Mouse (Mus musculus) brain, embryonic 14.5 days (tissue): Measurements from ENCODE around the gene Lrpprc. TPM values are rescaled to one million over a fixed set of nuclear protein-coding genes. Genes with fewer than 3 reads are reported as not detected.

Experiments
- DNase-seq: peaks from one replicate; pipeline ENCODE4 v3.0.0-alpha.2; 2011; ENCODE audit warnings: low read depth
- CTCF ChIP-seq: fragments of 200-500 bp; IDR thresholded peaks from 2 replicates; pipeline ENCODE4 v1.5.1; 2012; ENCODE audit warnings: inconsistent platforms, mild to moderate bottlenecking, moderate library complexity, borderline replicate concordance; ENCODE audit not compliant: insufficient read depth, insufficient read length; ENCODE audit errors: extremely low read depth
- POLR2A ChIP-seq: fragments of 200-500 bp; IDR thresholded peaks from 2 replicates; pipeline ENCODE4 v1.6.1; 2012; ENCODE audit warnings: mild to moderate bottlenecking, inconsistent platforms, borderline replicate concordance; ENCODE audit not compliant: poor library complexity, insufficient read depth, insufficient read length, severe bottlenecking; ENCODE audit errors: extremely low read depth
- polyA plus RNA-seq: library from polyadenylated mRNA; depleted of rRNA; stranded (reverse); fragments of >200 nt; gene quantifications from 2 replicates; pipeline ENCODE4 v1.2.3, GENCODE M21; 2012

The Lrpprc gene
- polyA plus RNA-seq, 1 experiment: 27.3 TPM

GRCm38 (mm10) chr17:84731361-84731760 lies 59.2 kb downstream of the Lrpprc start:
- DNase-seq: no peak
- TF ChIP-seq POLR2A: no peak
- no peak for TF ChIP-seq CTCF

DNA sequence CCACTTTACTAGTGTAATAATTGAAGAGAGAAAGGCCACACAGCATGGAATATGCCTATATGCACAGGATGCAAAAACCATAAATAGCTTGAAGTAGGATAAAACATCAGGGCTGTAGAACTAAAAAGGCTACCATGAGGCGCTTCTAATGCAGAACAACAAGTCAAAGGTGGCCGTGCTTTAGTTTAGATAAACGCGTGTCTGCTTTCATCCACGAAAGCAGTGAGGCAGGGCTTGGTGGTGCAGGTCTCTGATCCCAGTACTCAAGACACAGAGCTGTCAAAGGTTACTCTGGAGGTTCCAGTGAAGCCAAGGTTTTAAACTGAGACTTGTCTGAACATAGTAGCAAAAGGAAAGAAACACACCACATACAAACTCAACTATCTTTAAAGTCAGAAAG lies 61.4 kb downstream of the Lrpprc start:
- no peak for TF ChIP-seq POLR2A
- TF ChIP-seq CTCF: no peak
- DNase-seq: no peak

- no peak for DNase-seq
- no peak for TF ChIP-seq CTCF
- no peak for TF ChIP-seq POLR2A
These were observed 62.2 kb downstream of the Lrpprc start for GRCm38 (mm10) chr17:84728201-84728911.

- no peak for DNase-seq
- no peak for TF ChIP-seq CTCF
- TF ChIP-seq POLR2A: no peak
These were observed 65.4 kb downstream of the Lrpprc start for GRCm38 (mm10) chr17:84725163-84725562.

DNA sequence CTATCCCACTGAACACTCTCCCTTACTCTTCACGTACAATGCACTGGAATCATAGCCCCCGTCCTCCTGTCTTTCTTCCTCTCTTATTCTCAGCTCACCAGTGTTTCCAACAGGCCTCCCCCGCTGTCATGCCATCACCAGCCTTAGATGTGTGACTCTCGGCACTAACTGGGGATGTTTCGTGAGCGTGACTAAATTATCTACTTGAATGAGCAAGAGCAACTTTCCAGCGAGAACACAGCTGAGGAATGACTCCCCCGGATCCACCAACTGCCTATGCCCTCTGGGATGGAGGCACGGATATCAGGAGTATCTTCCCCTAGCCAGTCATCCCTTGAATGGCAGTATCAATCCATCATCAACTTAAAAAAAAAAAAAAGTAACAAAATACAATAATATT lies 66.6 kb downstream of the Lrpprc start:
- no peak for DNase-seq
- TF ChIP-seq POLR2A (no peak), CTCF (no peak)

GRCm38 (mm10) chr17:84719105-84719504 lies 71.5 kb downstream of the Lrpprc start:
- no peak for TF ChIP-seq CTCF
- TF ChIP-seq POLR2A: no peak
- DNase-seq: no peak

- no peak for TF ChIP-seq CTCF
- no peak for TF ChIP-seq POLR2A
These were observed 73.2 kb downstream of the Lrpprc start for GRCm38 (mm10) chr17:84717416-84717815.

DNA sequence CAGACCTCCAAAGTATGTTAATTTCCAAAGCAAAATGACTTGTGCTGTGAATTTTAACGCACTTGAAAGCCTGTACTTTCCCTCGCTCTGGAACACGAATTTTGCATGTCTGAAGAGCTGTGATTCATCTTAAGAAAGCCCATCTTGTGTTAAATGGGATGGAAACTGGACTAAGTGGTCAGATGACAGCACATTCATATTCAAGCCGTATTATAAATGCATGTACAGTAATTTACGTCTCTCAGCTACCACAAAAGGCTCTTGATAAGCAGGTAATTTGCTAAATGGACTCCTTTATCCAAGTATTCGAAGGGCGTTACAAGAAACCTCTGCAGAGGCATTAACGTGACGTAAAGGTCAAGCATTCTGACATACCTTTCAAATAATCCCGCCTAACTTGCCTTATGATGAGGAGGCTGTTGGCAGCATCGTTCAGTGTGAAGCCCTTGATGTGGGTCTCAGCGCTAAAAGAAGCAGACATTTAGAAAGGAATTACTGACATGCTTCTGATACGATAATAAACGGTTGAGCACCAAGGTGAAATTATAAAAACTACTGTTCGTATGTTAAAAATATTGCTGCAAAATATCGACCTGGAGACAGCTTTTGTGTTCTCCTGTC lies 74.2 kb downstream of the Lrpprc start:
- DNase-seq: peak; percentile 80
- no peak for TF ChIP-seq CTCF
- no peak for TF ChIP-seq POLR2A

More at GRCm38 (mm10) chr17:84717416-84717815, 73.2 kb downstream of the Lrpprc start:
- DNase-seq: no peak

- no peak for TF ChIP-seq CTCF
- TF ChIP-seq POLR2A: no peak
- DNase-seq: no peak
These were observed 75.7 kb downstream of the Lrpprc start for GRCm38 (mm10) chr17:84714930-84715329.

- no peak for TF ChIP-seq POLR2A
- no peak for TF ChIP-seq CTCF
- DNase-seq: peak; percentile 70
These were observed 76.9 kb downstream of the Lrpprc start for GRCm38 (mm10) chr17:84713563-84714164.

- DNase-seq: peak; percentile 89
- TF ChIP-seq POLR2A: no peak
- no peak for TF ChIP-seq CTCF
These were observed 81.2 kb downstream of the Lrpprc start for GRCm38 (mm10) chr17:84709403-84709851.

GRCm38 (mm10) chr17:84708818-84709217 lies 81.8 kb downstream of the Lrpprc start:
- TF ChIP-seq CTCF (no peak), POLR2A (no peak)
- DNase-seq: peak; percentile 35

DNA sequence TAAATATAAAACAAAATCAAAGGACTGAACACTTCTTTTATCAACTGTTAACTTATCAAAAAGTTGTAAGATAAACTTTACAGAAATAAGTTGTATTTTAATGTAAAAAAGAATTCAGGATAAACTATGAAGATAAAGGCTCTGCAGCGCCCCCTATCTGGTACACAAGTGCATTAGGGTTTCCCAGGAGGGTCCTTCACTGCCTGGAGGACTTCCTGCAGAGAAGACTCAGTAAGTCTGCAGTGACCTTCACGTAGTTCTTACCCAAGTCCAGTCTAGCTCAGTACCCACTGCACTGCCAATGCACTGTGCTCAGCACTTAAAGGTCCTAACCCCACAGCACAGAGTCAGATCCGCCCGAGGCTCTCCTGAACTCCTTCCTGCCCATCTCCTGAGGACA lies 83.2 kb downstream of the Lrpprc start:
- no peak for DNase-seq
- TF ChIP-seq CTCF (0 out of 2 replicates have a peak, but pooled peaks have one; percentile 37), POLR2A (no peak)

DNA sequence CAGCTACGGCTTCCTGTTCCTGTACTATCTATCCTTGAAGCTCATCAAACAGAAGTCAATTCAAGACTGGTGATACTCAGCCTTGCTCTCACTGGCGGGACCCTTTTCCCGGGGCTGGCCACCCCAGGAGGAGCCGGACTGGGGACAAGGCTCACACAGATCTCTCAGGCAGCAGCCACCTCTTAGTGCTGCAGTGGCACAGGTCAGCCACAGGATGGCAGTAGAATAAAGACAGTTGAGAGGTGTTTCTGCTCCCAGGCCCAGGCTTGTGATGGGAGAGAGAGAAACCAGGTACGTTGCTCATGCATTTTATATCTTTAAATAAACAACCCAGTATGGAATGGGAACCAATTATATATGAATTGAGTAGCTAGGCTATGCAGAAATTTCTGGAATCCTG lies 91.9 kb downstream of the Lrpprc start:
- no peak for TF ChIP-seq POLR2A
- TF ChIP-seq CTCF: peak; percentile 94

GRCm38 (mm10) chr17:84696537-84696936 lies 94.1 kb downstream of the Lrpprc start:
- DNase-seq: no peak

More for the DNA sequence above, 91.9 kb downstream of the Lrpprc start:
- DNase-seq: peak; percentile 78

More at GRCm38 (mm10) chr17:84696537-84696936, 94.1 kb downstream of the Lrpprc start:
- no peak for TF ChIP-seq CTCF
- no peak for TF ChIP-seq POLR2A
